Mouse (Mus musculus) CH12F3 (cell line): ENCODE data around the gene Sirpa.

Experiments used
- in situ Hi-C: fragments of 300-500 bp; cut with MboI; formaldehyde crosslinking; loops from 2 replicates; pipeline ENCODE4 v1.14.3; 2020; ENCODE audit warnings: low sequenced_read_pairs

Gene Sirpa

GRCm38 (mm10) chr2:129632324-129632723 is 39.7 kb downstream of the Sirpa start:
- in situ Hi-C loops = no loop called here

- in situ Hi-C loops = no loop called here
Measured at GRCm38 (mm10) chr2:129633077-129633732, 40.6 kb downstream of the Sirpa start.

- in situ Hi-C loops = no loop called here
Measured at GRCm38 (mm10) chr2:129633982-129634381, 41.3 kb downstream of the Sirpa start.

- in situ Hi-C loops = no loop called here
Measured at GRCm38 (mm10) chr2:129652616-129653015, 60.0 kb downstream of the Sirpa start.

GRCm38 (mm10) chr2:129653632-129654031 is 61.0 kb downstream of the Sirpa start:
- in situ Hi-C loops = no loop called here

- in situ Hi-C loops = no loop called here
Measured at GRCm38 (mm10) chr2:129654233-129654950, 61.8 kb downstream of the Sirpa start.

- in situ Hi-C loops = no loop called here
Measured at GRCm38 (mm10) chr2:129655033-129655432, 62.4 kb downstream of the Sirpa start.

GRCm38 (mm10) chr2:129658796-129659195 is 66.2 kb downstream of the Sirpa start:
- in situ Hi-C loops = no loop called here

- in situ Hi-C loops = no loop called here
Measured at GRCm38 (mm10) chr2:129660020-129660419, 67.4 kb downstream of the Sirpa start.

GRCm38 (mm10) chr2:129662484-129662883 is 69.8 kb downstream of the Sirpa start:
- in situ Hi-C loops = no loop called here

GRCm38 (mm10) chr2:129671911-129672310 is 79.3 kb downstream of the Sirpa start:
- in situ Hi-C loops = loop anchor here (10.0 kb wide), 1 partner anchor 203 kb away; no protein-coding TSS in a partner anchor

- in situ Hi-C loops = loop anchor here (10.0 kb wide), 1 partner anchor 200 kb away; no protein-coding TSS in a partner anchor
Measured at GRCm38 (mm10) chr2:129674935-129675634, 82.5 kb downstream of the Sirpa start.

- in situ Hi-C loops = loop anchor here (10.0 kb wide), 1 partner anchor 197 kb away; no protein-coding TSS in a partner anchor
Measured at GRCm38 (mm10) chr2:129677664-129678063, 85.0 kb downstream of the Sirpa start.

GRCm38 (mm10) chr2:129679066-129679465 is 86.4 kb downstream of the Sirpa start:
- in situ Hi-C loops = loop anchor here (10.0 kb wide), 1 partner anchor 196 kb away; no protein-coding TSS in a partner anchor

- in situ Hi-C loops = no loop called here
Measured at GRCm38 (mm10) chr2:129680236-129680635, 87.6 kb downstream of the Sirpa start.
